8 mouse cellular contexts compared by ENCODE assay signal in the genomic region with DNA sequence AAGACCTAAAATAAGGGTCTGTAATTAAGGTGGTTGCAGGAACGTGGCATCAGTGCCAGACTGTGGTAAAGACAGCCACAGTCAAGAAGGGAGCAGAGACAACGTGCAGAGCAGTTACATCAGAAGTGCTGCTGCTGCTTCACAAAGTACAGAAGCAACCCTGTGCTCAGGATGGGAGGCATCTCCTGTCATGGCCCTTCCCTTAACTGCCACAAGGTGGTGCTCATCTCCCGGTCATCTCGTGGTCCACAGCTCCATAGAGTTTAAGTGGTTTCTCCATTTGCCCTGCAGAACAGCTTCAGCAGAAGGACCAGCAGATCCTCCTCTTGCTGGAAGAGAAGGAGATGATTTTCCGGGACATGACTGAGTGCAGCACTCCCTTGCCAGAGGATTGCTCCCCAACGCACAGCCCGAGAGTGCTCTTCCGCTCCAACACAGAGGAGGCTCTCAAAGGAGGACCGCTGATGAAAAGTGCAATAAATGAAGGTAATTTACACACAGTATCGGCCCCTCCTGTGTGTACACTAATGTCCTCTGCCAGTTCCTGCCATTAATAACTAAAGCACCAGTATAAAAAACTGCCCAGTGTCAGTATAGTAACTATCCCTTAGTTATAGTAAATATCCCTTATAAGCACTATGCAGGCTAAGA.
DNase-seq lines count a peak whose midpoint lies in the region; ATAC-seq lines count a peak whose summit lies in the region.

No protein-coding gene starts in this region.

- no peak overlapping the region for H3K9ac ChIP-seq in midbrain, embryonic 13.5 days (replicated peaks)

- H3K4me1 ChIP-seq in limb, embryonic 10.5 days = no peaks in the 10 kb centered on the region
- H3K4me1 ChIP-seq in midbrain, embryonic 13.5 days (replicated peaks) = no peaks in the 10 kb centered on the region

- WGBS in limb, embryonic 10.5 days = 58% methylated on average over 10 of the region's 10 CpGs
- WGBS in midbrain, embryonic 13.5 days = 54% methylated on average over 10 of the region's 10 CpGs

- ATAC-seq in midbrain, embryonic 13.5 days = peak; percentile 87

- H3K4me2 ChIP-seq in midbrain, embryonic 13.5 days (replicated peaks) = no peak overlapping the region

- H3K9me3 ChIP-seq in limb, embryonic 10.5 days (replicated peaks) = no peaks in the 10 kb centered on the region
- H3K9me3 ChIP-seq in midbrain, embryonic 13.5 days = no peaks in the 10 kb centered on the region

- no peak overlapping the region for H3K4me3 ChIP-seq in limb, embryonic 10.5 days
- no peak overlapping the region for H3K4me3 ChIP-seq in midbrain, embryonic 13.5 days (replicated peaks)

- peaks cover 66% of the 10 kb centered on the region for H3K36me3 ChIP-seq in limb, embryonic 10.5 days
- peaks cover 31% of the 10 kb centered on the region for H3K36me3 ChIP-seq in midbrain, embryonic 13.5 days

- peak; percentile 33 to 52 for DNase-seq in spleen, adult 18-20 months
- no peak for DNase-seq in spleen, adult 12 weeks (ENCODE audit: low spot score)
- peak; percentile 62 for DNase-seq in embryo, embryonic 11.5 days (ENCODE audit: low read depth, low spot score)
- peak; percentile 70 to 71 for DNase-seq in heart, adult 18-20 months
- peak; percentile 45 for DNase-seq in kidney, adult 11 months
- peak; percentile 68 for DNase-seq in limb, embryonic 10.5 days (ENCODE audit: low spot score)
- DNase-seq in spleen, postnatal 10 days (ENCODE audit: low spot score in 2 of 2) = peak; percentile 49 to 73

- H3K27ac ChIP-seq in limb, embryonic 10.5 days = no peak overlapping the region
- H3K27ac ChIP-seq in midbrain, embryonic 13.5 days = no peak overlapping the region

- no peaks in the 10 kb centered on the region for H3K27me3 ChIP-seq in limb, embryonic 10.5 days (ENCODE audit: low read depth, poor library complexity, severe bottlenecking)
- no peaks in the 10 kb centered on the region for H3K27me3 ChIP-seq in midbrain, embryonic 13.5 days
